Mouse (Mus musculus) liver, embryonic 14.5 days (tissue): ENCODE data around the gene Cox4i2. TPM values are rescaled to one million over a fixed set of nuclear protein-coding genes. Genes with fewer than 3 reads are reported as not detected.

Source experiments
- ATAC-seq: fragments of 200-750 bp; cut with Nextera tagmentation; 2 replicates; pipeline ENCODE4 v1.8.0; 2017; ENCODE audit warnings: moderate number of reproducible peaks, mild to moderate bottlenecking, moderate library complexity; ENCODE audit not compliant: insufficient read depth
- DNase-seq, 3 experiments: peaks; one replicate each; pipeline ENCODE4 v3.0.0-alpha.2; 2012 to 2013; ENCODE audit warnings: low read depth in 3 of 3, low spot score in 3 of 3
- H3K27ac ChIP-seq: fragments of 300-500 bp; sonication (generic); 2 replicates; pipeline ENCODE4 v1.5.1; 2014; ENCODE audit warnings: moderate library complexity, mild to moderate bottlenecking, control low read depth, inconsistent platforms
- H3K27me3 ChIP-seq: fragments of 300-500 bp; sonication (generic); 2 replicates; pipeline ENCODE4 v1.6.1; 2014; ENCODE audit warnings: mild to moderate bottlenecking, low read length, moderate library complexity; ENCODE audit not compliant: control insufficient read depth, insufficient read depth
- H3K36me3 ChIP-seq: fragments of 300-500 bp; sonication (generic); replicated peaks from 2 replicates; pipeline ENCODE4 v1.6.1; 2014; ENCODE audit warnings: low read depth; ENCODE audit not compliant: control insufficient read depth, insufficient read depth
- H3K4me1 ChIP-seq, 2 experiments: fragments of 200-500 bp in 1 of 2; fragments of 300-500 bp in 1 of 2; sonication (generic) in 1 of 2; replicated peaks; 2 replicates each; pipeline ENCODE4 v1.6.1; 2012 to 2014; ENCODE audit warnings: antibody characterized with exemption in 1 of 2, inconsistent platforms in 1 of 2, low read length in 1 of 2; ENCODE audit not compliant: control insufficient read depth in 2 of 2, insufficient read depth in 2 of 2
- H3K4me2 ChIP-seq: fragments of 300-500 bp; sonication (generic); 2 replicates; pipeline ENCODE4 v1.6.1; 2014; ENCODE audit warnings: low read depth, mild to moderate bottlenecking, control low read depth, moderate library complexity
- H3K4me3 ChIP-seq, 2 experiments: fragments of 200-500 bp in 1 of 2; fragments of 300-500 bp in 1 of 2; sonication (generic) in 1 of 2; 2 replicates each; pipeline ENCODE4 v1.5.1; 2012 to 2014; ENCODE audit warnings: low read depth in 2 of 2, low read length in 2 of 2, mild to moderate bottlenecking in 2 of 2, control low read depth in 1 of 2, inconsistent platforms in 1 of 2, moderate library complexity in 1 of 2; ENCODE audit not compliant: insufficient read depth in 1 of 2
- H3K9ac ChIP-seq: fragments of 300-500 bp; sonication (generic); replicated peaks from 2 replicates; pipeline ENCODE4 v1.6.1; 2014; ENCODE audit warnings: mild to moderate bottlenecking, control low read depth, moderate library complexity
- H3K9me3 ChIP-seq: fragments of 300-500 bp; sonication (generic); 2 replicates; pipeline ENCODE4 v1.6.1; 2016; ENCODE audit warnings: low read length, mixed read lengths; ENCODE audit not compliant: control insufficient read depth
- CTCF ChIP-seq: IDR thresholded peaks from 2 replicates; pipeline ENCODE4 v1.5.1; 2016; ENCODE audit warnings: antibody characterized with exemption, low read depth, control low read depth
- EP300 ChIP-seq: IDR thresholded peaks from 2 replicates; pipeline ENCODE4 v1.6.1; 2016; ENCODE audit warnings: antibody characterized with exemption, low read depth
- WGBS: fragments of 180-500 bp; shearing (Covaris S2); extraction: QIAGEN DNeasy Blood & Tissue Kit; methylation state at CpG from one replicate; pipeline ENCODE4 v1.1.7; 2014; ENCODE audit not compliant: insufficient replicate concordance; 5-methylcytosine and 5-hydroxymethylcytosine counted together
- polyA plus RNA-seq, 2 experiments: library from polyadenylated mRNA; depleted of rRNA in 1 of 2; stranded (reverse) in 1 of 2; unstranded in 1 of 2; fragments of >200 nt; fragmentation: Nextera tagmentation in 1 of 2; extraction: Ambion mirVana in 1 of 2; gene quantifications; 2 replicates each; pipeline versions ENCODE4 v1.2.1 to v1.2.3; 2012 to 2014

The Cox4i2 gene
- polyA plus RNA-seq, 2 experiments = 0.51 to 0.92 TPM

GRCm38 (mm10) chr2:152740490-152740889 is 13.5 kb upstream of the Cox4i2 start:
- Histone ChIP-seq H3K4me2 (no peak overlapping the region; the same call in 1 of the 2 replicates), H3K4me1 (peaks cover 30 to 49% of the 10 kb centered on the region in 2 experiments), H3K9ac (no peak overlapping the region)

GRCm38 (mm10) chr2:152741153-152742041 is 12.6 kb upstream of the Cox4i2 start:
- Histone ChIP-seq H3K27me3 (no peaks in the 10 kb centered on the region), H3K4me3 (no peak overlapping the region), H3K36me3 (no peaks in the 10 kb centered on the region), H3K9me3 (no peaks in the 10 kb centered on the region), H3K4me1 (peaks cover 26 to 45% of the 10 kb centered on the region in 2 experiments), H3K27ac (peak overlapping the region; percentile 14), H3K9ac (no peak overlapping the region), H3K4me2 (peak overlapping the region; percentile 47)
- WGBS = 4% methylated on average over 14 of the region's 14 CpGs
- TF ChIP-seq CTCF (no peak), EP300 (peak; percentile 41; the same call in 1 of the 2 replicates)
- ATAC-seq (peak; percentile 8; the same call in 1 of the 2 replicates), DNase-seq (peak in 1 of 3 experiments; percentile 55)

More at GRCm38 (mm10) chr2:152740490-152740889, 13.5 kb upstream of the Cox4i2 start:
- no peak for TF ChIP-seq EP300
- TF ChIP-seq CTCF = no peak
- no peak overlapping the region for H3K4me3 ChIP-seq
- ATAC-seq = no peak
- no peaks in the 10 kb centered on the region for H3K27me3 ChIP-seq
- DNase-seq = no peak
- H3K36me3 ChIP-seq = no peaks in the 10 kb centered on the region
- no peaks in the 10 kb centered on the region for H3K9me3 ChIP-seq
- 64% methylated on average over 5 of the region's 5 CpGs for WGBS
- H3K27ac ChIP-seq = no peak overlapping the region; the same call in 1 of the 2 replicates

GRCm38 (mm10) chr2:152742435-152742834 is 11.5 kb upstream of the Cox4i2 start:
- H3K36me3 ChIP-seq = no peaks in the 10 kb centered on the region
- H3K27me3 ChIP-seq = no peaks in the 10 kb centered on the region
- no peak overlapping the region for H3K9ac ChIP-seq
- DNase-seq = peak in 1 of 3 experiments; percentile 58
- peak; percentile 85 for TF ChIP-seq CTCF
- TF ChIP-seq EP300 = no peak
- H3K4me1 ChIP-seq = peaks cover 26 to 42% of the 10 kb centered on the region in 2 experiments
- ATAC-seq = peak; percentile 40
- WGBS = 6% methylated on average over 10 of the region's 10 CpGs
- H3K4me3 ChIP-seq = no peak overlapping the region
- no peak overlapping the region for H3K27ac ChIP-seq
- H3K4me2 ChIP-seq = peak overlapping the region; percentile 47
- no peaks in the 10 kb centered on the region for H3K9me3 ChIP-seq

GRCm38 (mm10) chr2:152756474-152757393 is 2.8 kb downstream of the Cox4i2 start:
- H3K4me1 ChIP-seq = 0 out of 4 replicates have a peak, but pooled peaks cover 0 to 3% of the 10 kb centered on the region in 2 experiments
- no peak overlapping the region for H3K4me2 ChIP-seq
- H3K36me3 ChIP-seq = no peaks in the 10 kb centered on the region
- H3K27ac ChIP-seq = no peak overlapping the region
- no peak overlapping the region for H3K9ac ChIP-seq
- H3K9me3 ChIP-seq = no peaks in the 10 kb centered on the region
- DNase-seq = no peak
- WGBS = 51% methylated on average over 17 of the region's 17 CpGs
- H3K27me3 ChIP-seq = peaks cover 10% of the 10 kb centered on the region
- no peak overlapping the region for H3K4me3 ChIP-seq
- no peak for ATAC-seq
- no peak for TF ChIP-seq EP300
- TF ChIP-seq CTCF = no peak
